Mouse (Mus musculus) small intestine, adult 2 months (tissue): Measurements from ENCODE around the gene Cers3. TPM values are rescaled to one million over a fixed set of nuclear protein-coding genes. Genes with fewer than 3 reads are reported as not detected.

Experiments
- H3K27ac ChIP-seq: fragments of 200-500 bp; 2 replicates; pipeline ENCODE4 v1.5.1; 2012; ENCODE audit warnings: low read depth, low read length, control low read depth, inconsistent platforms; ENCODE audit not compliant: insufficient read depth
- H3K27me3 ChIP-seq: fragments of 200-500 bp; 2 replicates; pipeline ENCODE4 v1.6.1; 2012; ENCODE audit warnings: mild to moderate bottlenecking, moderate library complexity, low read length, inconsistent platforms; ENCODE audit not compliant: control insufficient read depth, insufficient read depth
- H3K36me3 ChIP-seq: fragments of 200-500 bp; 2 replicates; pipeline ENCODE4 v1.6.1; 2012; ENCODE audit warnings: mild to moderate bottlenecking, low read length, control low read depth, inconsistent platforms; ENCODE audit not compliant: control insufficient read depth, insufficient read depth
- H3K4me1 ChIP-seq: fragments of 200-500 bp; 2 replicates; pipeline ENCODE4 v1.6.1; 2012; ENCODE audit warnings: low read length, inconsistent platforms, mixed read lengths; ENCODE audit not compliant: control insufficient read depth, insufficient read depth, insufficient read length
- H3K4me3 ChIP-seq: fragments of 200-500 bp; 2 replicates; pipeline ENCODE4 v1.5.1; 2012; ENCODE audit warnings: low read depth, mild to moderate bottlenecking, control low read depth, inconsistent platforms, low read length, moderate library complexity
- CTCF ChIP-seq: fragments of 200-500 bp; IDR thresholded peaks from 2 replicates; pipeline ENCODE4 v1.5.1; 2012; ENCODE audit warnings: low read depth, mild to moderate bottlenecking, control low read depth, inconsistent platforms, low read length, moderate library complexity, mixed read lengths; ENCODE audit not compliant: insufficient replicate concordance, insufficient read length; ENCODE audit errors: extremely low read depth
- POLR2A ChIP-seq: fragments of 200-500 bp; IDR thresholded peaks from 2 replicates; pipeline ENCODE4 v1.6.1; 2012; ENCODE audit warnings: low read depth, mild to moderate bottlenecking, control low read depth, inconsistent platforms, low read length, moderate library complexity
- WGBS: fragments of 180-500 bp; shearing (Covaris S2); methylation state at CpG from one replicate; pipeline ENCODE4 v1.1.7; 2018; 5-methylcytosine and 5-hydroxymethylcytosine counted together
- polyA plus RNA-seq: library from polyadenylated mRNA; depleted of rRNA; stranded (reverse); fragments of >200 nt; gene quantifications from 2 replicates; pipeline ENCODE4 v1.2.3, GENCODE M21; 2012

Cers3 gene
- polyA plus RNA-seq, 1 experiment, result not detected

GRCm38 (mm10) chr7:66746972-66747371, 3.7 kb downstream of the Cers3 start:
- H3K27ac ChIP-seq, result no peak overlapping the region
- TF ChIP-seq CTCF (no peak), POLR2A (no peak)
- peaks cover 3% of the 10 kb centered on the region; the same call in 1 of the 2 replicates for H3K4me1 ChIP-seq
- 77% methylated on average over 7 of the region's 7 CpGs for WGBS
- H3K4me3 ChIP-seq, result no peak overlapping the region
- H3K36me3 ChIP-seq, result no peaks in the 10 kb centered on the region
- no peaks in the 10 kb centered on the region for H3K27me3 ChIP-seq

GRCm38 (mm10) chr7:66749998-66750397, 6.7 kb downstream of the Cers3 start:
- no peaks in the 10 kb centered on the region for H3K36me3 ChIP-seq
- no peak overlapping the region for H3K4me3 ChIP-seq
- peaks cover 3% of the 10 kb centered on the region; the same call in 1 of the 2 replicates for H3K4me1 ChIP-seq
- TF ChIP-seq CTCF (no peak), POLR2A (no peak)
- H3K27me3 ChIP-seq, result no peaks in the 10 kb centered on the region
- H3K27ac ChIP-seq, result no peak overlapping the region
- 24% methylated on average over 1 of the region's 1 CpGs for WGBS

- Histone ChIP-seq H3K27ac (no peak overlapping the region), H3K36me3 (no peaks in the 10 kb centered on the region), H3K4me1 (peaks cover 3% of the 10 kb centered on the region; the same call in 1 of the 2 replicates), H3K4me3 (no peak overlapping the region), H3K27me3 (no peaks in the 10 kb centered on the region)
- whole genome bisulfite sequencing, result 69% methylated on average over 8 of the region's 8 CpGs
- TF ChIP-seq CTCF, result no peak
These were observed 10.5 kb downstream of the Cers3 start for GRCm38 (mm10) chr7:66753816-66754215.

GRCm38 (mm10) chr7:66755611-66756010, 12.3 kb downstream of the Cers3 start:
- no peaks in the 10 kb centered on the region for H3K36me3 ChIP-seq
- no peak for TF ChIP-seq CTCF
- no peak for TF ChIP-seq POLR2A
- WGBS, result 63% methylated on average over 7 of the region's 7 CpGs
- H3K4me3 ChIP-seq, result no peak overlapping the region
- H3K4me1 ChIP-seq, result peaks cover 3% of the 10 kb centered on the region; the same call in 1 of the 2 replicates
- no peak overlapping the region for H3K27ac ChIP-seq
- no peaks in the 10 kb centered on the region for H3K27me3 ChIP-seq

GRCm38 (mm10) chr7:66769902-66770301, 26.6 kb downstream of the Cers3 start:
- TF ChIP-seq POLR2A (no peak), CTCF (no peak)
- 70% methylated on average over 5 of the region's 5 CpGs for WGBS
- H3K27ac ChIP-seq, result no peak overlapping the region

GRCm38 (mm10) chr7:66770706-66771105, 27.4 kb downstream of the Cers3 start:
- H3K27ac ChIP-seq, result no peak overlapping the region
- no peak overlapping the region for H3K4me3 ChIP-seq
- 56% methylated on average over 3 of the region's 3 CpGs for WGBS

More at GRCm38 (mm10) chr7:66769902-66770301, 26.6 kb downstream of the Cers3 start:
- Histone ChIP-seq H3K36me3 (no peaks in the 10 kb centered on the region), H3K4me1 (peaks cover 5% of the 10 kb centered on the region; the same call in 1 of the 2 replicates), H3K27me3 (no peaks in the 10 kb centered on the region), H3K4me3 (no peak overlapping the region)

GRCm38 (mm10) chr7:66771252-66771651, 27.9 kb downstream of the Cers3 start:
- WGBS, result 42% methylated on average over 6 of the region's 6 CpGs
- TF ChIP-seq CTCF (no peak), POLR2A (no peak)
- Histone ChIP-seq H3K27ac (no peak overlapping the region), H3K4me1 (peaks cover 5% of the 10 kb centered on the region; the same call in 1 of the 2 replicates), H3K36me3 (no peaks in the 10 kb centered on the region), H3K4me3 (no peak overlapping the region), H3K27me3 (no peaks in the 10 kb centered on the region)

More at GRCm38 (mm10) chr7:66770706-66771105, 27.4 kb downstream of the Cers3 start:
- H3K4me1 ChIP-seq, result peaks cover 5% of the 10 kb centered on the region; the same call in 1 of the 2 replicates
- H3K27me3 ChIP-seq, result no peaks in the 10 kb centered on the region
- TF ChIP-seq CTCF (no peak), POLR2A (no peak)
- H3K36me3 ChIP-seq, result no peaks in the 10 kb centered on the region
